Mouse (Mus musculus): ENCODE results near the gene Ccno. TPM values are rescaled to one million over a fixed set of nuclear protein-coding genes. Genes with fewer than 3 reads are reported as not detected.

Gene Ccno
- polyA plus RNA-seq (2015; fragmentation: Nextera tagmentation; extraction: Ambion mirVana), result 0.13 and 0.32 TPM in 2 replicates

DNA sequence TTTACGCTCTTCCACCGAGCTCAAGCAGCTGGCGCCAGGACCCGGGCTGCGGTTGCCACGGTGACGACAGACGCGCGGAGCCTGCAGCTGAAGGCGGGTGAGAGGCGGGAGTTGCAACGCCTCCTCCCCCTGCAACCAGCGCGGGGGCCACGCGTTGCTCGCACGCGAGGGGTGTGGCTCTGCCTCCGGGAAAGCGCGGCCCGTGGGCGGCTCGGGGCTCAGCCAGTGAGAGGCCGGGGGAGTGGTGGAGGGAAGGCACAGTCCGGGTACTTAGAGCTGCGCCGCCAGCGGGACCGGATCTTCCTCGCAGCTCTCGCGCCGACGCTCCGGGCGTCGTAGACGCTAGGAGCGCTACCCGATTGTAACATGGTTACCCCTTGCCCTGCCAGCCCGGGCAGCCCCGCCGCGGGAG is at the start of gene Ccno:
Gene Ccno, plus strand, starts transcription at position 271 of the 412 bp plus-strand sequence.
- peak; percentile 99 for ATAC-seq
- no peaks in the 10 kb centered on the region for H3K36me3 ChIP-seq (ENCODE audit: control insufficient read depth, insufficient read depth, low read length)
- H3K27me3 ChIP-seq (replicated peaks; ENCODE audit: control insufficient read depth, insufficient read depth, low read length), result peaks cover 62% of the 10 kb centered on the region
- H3K4me1 ChIP-seq (ENCODE audit: control insufficient read depth, insufficient read depth, low read length), result peaks cover 21% of the 10 kb centered on the region
- no peak within 1 kb of the TSS for H3K27ac ChIP-seq (ENCODE audit: low read length)
- peak within 1 kb of the TSS; percentile 62 for H3K4me3 ChIP-seq (ENCODE audit: low read length)
- peak within 1 kb of the TSS; percentile 65 for H3K9ac ChIP-seq (ENCODE audit: low read depth, low read length)
- WGBS, result under 1% methylated on average over 47 of the region's 47 CpGs
- no peaks in the 10 kb centered on the region for H3K9me3 ChIP-seq (ENCODE audit: control insufficient read depth, low read length)
- peak within 1 kb of the TSS; percentile 100 for H3K4me2 ChIP-seq (ENCODE audit: low read depth, low read length)

DNA sequence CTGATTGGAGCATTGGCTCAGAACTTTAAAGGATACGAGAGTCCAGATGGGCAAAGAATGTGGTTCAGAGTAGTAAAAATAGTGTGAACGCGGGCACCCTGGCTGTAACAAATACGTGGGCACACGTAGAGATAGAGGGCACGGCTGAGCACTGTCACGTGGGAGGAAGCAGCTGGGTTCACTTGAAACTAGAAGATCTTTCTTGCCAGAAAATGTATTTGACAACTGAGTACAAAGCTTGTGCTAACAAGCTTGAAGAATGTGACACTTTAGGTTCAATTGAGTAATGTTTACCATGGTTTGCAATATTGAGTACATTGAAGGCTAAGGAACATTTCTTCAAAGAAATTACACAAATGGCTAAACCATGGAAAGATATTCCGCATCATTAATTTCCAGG is 49.5 kb upstream of the Ccno start:
- no peak overlapping the region for H3K4me2 ChIP-seq (ENCODE audit: low read depth, low read length)
- no peak overlapping the region for H3K9ac ChIP-seq (ENCODE audit: low read depth, low read length)
- peaks cover 8% of the 10 kb centered on the region for H3K36me3 ChIP-seq (ENCODE audit: control insufficient read depth, insufficient read depth, low read length)
- H3K9me3 ChIP-seq (ENCODE audit: control insufficient read depth, low read length), result no peaks in the 10 kb centered on the region
- 93% methylated on average over 8 of the region's 8 CpGs for WGBS
- H3K27me3 ChIP-seq (replicated peaks; ENCODE audit: control insufficient read depth, insufficient read depth, low read length), result no peaks in the 10 kb centered on the region
- no peaks in the 10 kb centered on the region for H3K4me1 ChIP-seq (ENCODE audit: control insufficient read depth, insufficient read depth, low read length)
- H3K4me3 ChIP-seq (ENCODE audit: low read length), result no peak overlapping the region
- ATAC-seq, result no peak
- H3K27ac ChIP-seq (ENCODE audit: low read length), result no peak overlapping the region

DNA sequence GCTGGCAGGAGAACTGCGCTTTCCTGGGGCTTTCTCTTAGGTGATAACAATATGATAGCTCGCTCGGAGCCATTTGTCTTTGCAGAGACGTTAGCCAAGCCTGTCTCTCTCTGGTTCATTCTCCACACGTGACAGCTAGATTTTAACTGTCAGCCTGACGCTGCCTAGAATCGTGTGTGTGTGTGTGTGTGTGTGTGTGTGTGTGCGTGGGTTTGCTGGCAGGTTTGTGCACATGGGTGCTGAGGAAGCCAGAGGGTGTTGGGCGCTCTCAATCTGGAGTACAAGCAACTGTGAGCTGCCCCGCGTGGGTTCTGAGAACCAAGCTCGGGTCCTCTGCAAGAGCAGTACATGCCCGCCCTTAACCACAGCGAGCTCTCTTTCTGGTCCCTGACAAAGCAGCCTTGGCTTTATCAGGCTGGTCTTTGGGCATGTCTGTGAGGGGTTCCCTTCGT is 45.7 kb upstream of the Ccno start:
- ATAC-seq, result no peak
- no peak overlapping the region for H3K9ac ChIP-seq (ENCODE audit: low read depth, low read length)
- H3K9me3 ChIP-seq (ENCODE audit: control insufficient read depth, low read length), result no peaks in the 10 kb centered on the region
- no peaks in the 10 kb centered on the region for H3K27me3 ChIP-seq (replicated peaks; ENCODE audit: control insufficient read depth, insufficient read depth, low read length)
- no peaks in the 10 kb centered on the region for H3K4me1 ChIP-seq (ENCODE audit: control insufficient read depth, insufficient read depth, low read length)
- 58% methylated on average over 15 of the region's 15 CpGs for WGBS
- no peak overlapping the region for H3K4me2 ChIP-seq (ENCODE audit: low read depth, low read length)
- no peak overlapping the region for H3K4me3 ChIP-seq (ENCODE audit: low read length)
- H3K36me3 ChIP-seq (ENCODE audit: control insufficient read depth, insufficient read depth, low read length), result peaks cover 10% of the 10 kb centered on the region
- H3K27ac ChIP-seq (ENCODE audit: low read length), result no peak overlapping the region

DNA sequence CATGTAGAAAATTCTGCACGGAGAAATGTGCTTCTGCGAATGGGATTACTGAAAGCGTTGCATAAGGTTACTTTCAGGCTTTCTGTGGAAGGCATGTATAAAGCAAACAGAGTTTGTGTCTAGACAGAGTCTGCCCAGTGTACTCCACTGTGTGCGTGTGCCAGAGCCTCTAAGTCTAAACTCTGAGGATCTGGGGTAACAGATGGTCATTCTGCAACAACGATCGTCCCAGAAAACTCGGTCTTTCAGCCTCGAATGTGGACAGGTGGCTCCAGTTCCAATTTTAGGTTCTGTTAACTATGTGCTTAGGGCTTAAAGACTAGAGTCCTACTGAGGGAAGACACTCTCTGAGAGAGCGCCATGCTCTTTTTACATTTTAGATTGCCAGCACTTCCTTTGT is 42.3 kb upstream of the Ccno start:
- H3K36me3 ChIP-seq (ENCODE audit: control insufficient read depth, insufficient read depth, low read length), result peaks cover 11% of the 10 kb centered on the region
- H3K27me3 ChIP-seq (replicated peaks; ENCODE audit: control insufficient read depth, insufficient read depth, low read length), result no peaks in the 10 kb centered on the region
- H3K27ac ChIP-seq (ENCODE audit: low read length), result no peak overlapping the region
- H3K9ac ChIP-seq (ENCODE audit: low read depth, low read length), result no peak overlapping the region
- no peaks in the 10 kb centered on the region for H3K9me3 ChIP-seq (ENCODE audit: control insufficient read depth, low read length)
- H3K4me2 ChIP-seq (ENCODE audit: low read depth, low read length), result no peak overlapping the region
- H3K4me3 ChIP-seq (ENCODE audit: low read length), result no peak overlapping the region
- WGBS, result 94% methylated on average over 9 of the region's 9 CpGs
- ATAC-seq, result no peak
- no peaks in the 10 kb centered on the region for H3K4me1 ChIP-seq (ENCODE audit: control insufficient read depth, insufficient read depth, low read length)

DNA sequence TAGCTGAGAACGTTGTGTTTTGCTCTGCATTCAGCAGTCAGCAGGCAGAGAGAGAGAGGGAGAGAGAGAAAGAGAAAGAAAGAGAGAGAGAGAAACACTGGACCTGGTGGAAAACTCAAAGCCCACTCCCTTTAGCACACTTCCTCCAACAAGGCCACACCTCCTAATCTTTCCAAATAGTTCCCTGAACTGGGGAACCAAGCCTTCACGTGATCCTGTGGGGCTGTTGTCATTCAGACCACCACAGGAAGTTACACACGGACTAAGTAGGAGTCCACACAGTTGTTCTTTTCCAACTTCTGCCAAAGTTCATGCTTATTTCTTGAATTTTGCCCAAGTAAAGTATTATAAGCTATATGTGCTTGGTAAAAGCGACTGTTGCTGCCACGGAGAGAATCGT is 41.7 kb upstream of the Ccno start:
- H3K4me2 ChIP-seq (ENCODE audit: low read depth, low read length), result no peak overlapping the region
- WGBS, result 85% methylated on average over 6 of the region's 6 CpGs
- no peaks in the 10 kb centered on the region for H3K9me3 ChIP-seq (ENCODE audit: control insufficient read depth, low read length)
- no peak for ATAC-seq
- H3K27ac ChIP-seq (ENCODE audit: low read length), result no peak overlapping the region
- no peak overlapping the region for H3K4me3 ChIP-seq (ENCODE audit: low read length)
- H3K4me1 ChIP-seq (ENCODE audit: control insufficient read depth, insufficient read depth, low read length), result no peaks in the 10 kb centered on the region
- H3K36me3 ChIP-seq (ENCODE audit: control insufficient read depth, insufficient read depth, low read length), result peaks cover 13% of the 10 kb centered on the region
- no peaks in the 10 kb centered on the region for H3K27me3 ChIP-seq (replicated peaks; ENCODE audit: control insufficient read depth, insufficient read depth, low read length)
- no peak overlapping the region for H3K9ac ChIP-seq (ENCODE audit: low read depth, low read length)

DNA sequence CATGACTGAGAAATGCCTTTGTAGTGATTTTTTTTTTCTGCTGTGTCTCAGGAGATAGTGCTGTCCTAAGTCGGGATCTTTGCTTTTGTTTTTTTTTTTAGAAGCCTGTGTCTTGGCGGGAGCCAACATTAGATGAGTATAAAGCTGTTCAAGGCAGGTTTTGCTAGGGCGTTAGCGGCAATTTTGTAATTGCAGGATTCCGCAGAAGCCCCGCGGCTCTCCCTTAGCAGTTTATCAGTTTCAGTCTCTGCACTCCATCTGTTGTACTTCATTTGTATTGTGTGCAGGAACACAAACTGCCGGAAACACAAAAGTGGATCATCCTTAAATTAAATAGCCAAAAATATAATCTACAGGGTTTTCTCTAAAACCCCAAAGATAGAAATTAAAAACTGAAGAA is 33.5 kb upstream of the Ccno start:
- no peaks in the 10 kb centered on the region for H3K9me3 ChIP-seq (ENCODE audit: control insufficient read depth, low read length)
- H3K36me3 ChIP-seq (ENCODE audit: control insufficient read depth, insufficient read depth, low read length), result peaks cover 7% of the 10 kb centered on the region
- no peak for ATAC-seq
- no peak overlapping the region for H3K27ac ChIP-seq (ENCODE audit: low read length)
- H3K4me2 ChIP-seq (ENCODE audit: low read depth, low read length), result no peak overlapping the region
- no peak overlapping the region for H3K9ac ChIP-seq (ENCODE audit: low read depth, low read length)
- 91% methylated on average over 8 of the region's 8 CpGs for WGBS
- no peaks in the 10 kb centered on the region for H3K4me1 ChIP-seq (ENCODE audit: control insufficient read depth, insufficient read depth, low read length)
- H3K4me3 ChIP-seq (ENCODE audit: low read length), result no peak overlapping the region
- H3K27me3 ChIP-seq (replicated peaks; ENCODE audit: control insufficient read depth, insufficient read depth, low read length), result no peaks in the 10 kb centered on the region

DNA sequence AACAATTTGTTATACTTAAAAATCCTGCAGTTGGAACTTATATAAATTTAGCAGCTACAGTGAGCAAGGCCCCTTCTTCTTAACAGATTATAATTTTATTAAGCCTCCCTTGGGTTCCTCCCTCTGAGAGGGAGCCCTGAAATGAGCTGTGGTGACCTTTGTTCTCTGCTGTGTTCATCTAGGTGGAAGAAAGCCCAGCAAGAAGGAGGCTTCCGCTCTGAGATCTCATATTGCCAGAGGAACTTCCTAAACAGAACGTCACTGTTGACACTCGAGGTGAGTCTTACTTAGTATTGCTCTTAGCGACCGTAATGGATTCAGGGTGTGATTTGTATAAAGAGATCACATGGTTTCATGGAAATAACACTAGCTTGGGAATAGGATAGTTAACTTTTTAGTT is 24.5 kb upstream of the Ccno start:
- no peak overlapping the region for H3K4me3 ChIP-seq (ENCODE audit: low read length)

DNA sequence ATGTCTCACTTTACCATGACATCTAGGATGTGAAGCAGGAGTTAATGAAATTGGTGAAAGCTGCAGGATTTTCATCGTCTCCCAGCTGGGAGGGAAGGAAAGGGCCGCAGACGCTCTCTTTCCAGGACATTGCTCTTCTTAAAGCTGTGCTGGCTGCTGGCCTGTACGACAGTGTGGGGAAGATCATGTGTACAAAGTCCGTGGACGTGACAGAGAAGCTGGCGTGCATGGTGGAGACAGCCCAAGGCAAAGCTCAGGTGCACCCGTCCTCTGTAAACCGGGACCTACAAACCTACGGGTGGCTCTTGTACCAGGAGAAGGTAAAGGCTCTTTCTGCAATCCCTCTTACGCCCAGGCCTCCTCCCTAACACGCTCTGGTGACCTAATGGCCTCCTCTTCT is 23.2 kb upstream of the Ccno start:
- no peak overlapping the region for H3K27ac ChIP-seq (ENCODE audit: low read length)
- H3K4me3 ChIP-seq (ENCODE audit: low read length), result no peak overlapping the region
- ATAC-seq, result no peak
- H3K27me3 ChIP-seq (replicated peaks; ENCODE audit: control insufficient read depth, insufficient read depth, low read length), result no peaks in the 10 kb centered on the region
- H3K4me2 ChIP-seq (ENCODE audit: low read depth, low read length), result no peak overlapping the region
- WGBS, result 95% methylated on average over 12 of the region's 12 CpGs
- no peaks in the 10 kb centered on the region for H3K36me3 ChIP-seq (ENCODE audit: control insufficient read depth, insufficient read depth, low read length)
- H3K4me1 ChIP-seq (ENCODE audit: control insufficient read depth, insufficient read depth, low read length), result no peaks in the 10 kb centered on the region
- H3K9ac ChIP-seq (ENCODE audit: low read depth, low read length), result no peak overlapping the region
- H3K9me3 ChIP-seq (ENCODE audit: control insufficient read depth, low read length), result no peaks in the 10 kb centered on the region

More for the DNA sequence above, 24.5 kb upstream of the Ccno start:
- Histone ChIP-seq H3K27me3 (replicated peaks; ENCODE audit: control insufficient read depth, insufficient read depth, low read length) (no peaks in the 10 kb centered on the region), H3K27ac (ENCODE audit: low read length) (no peak overlapping the region), H3K9me3 (ENCODE audit: control insufficient read depth, low read length) (no peaks in the 10 kb centered on the region), H3K4me1 (ENCODE audit: control insufficient read depth, insufficient read depth, low read length) (no peaks in the 10 kb centered on the region), H3K4me2 (ENCODE audit: low read depth, low read length) (no peak overlapping the region), H3K9ac (ENCODE audit: low read depth, low read length) (no peak overlapping the region), H3K36me3 (ENCODE audit: control insufficient read depth, insufficient read depth, low read length) (no peaks in the 10 kb centered on the region)
- no peak for ATAC-seq
- 69% methylated on average over 5 of the region's 5 CpGs for WGBS

DNA sequence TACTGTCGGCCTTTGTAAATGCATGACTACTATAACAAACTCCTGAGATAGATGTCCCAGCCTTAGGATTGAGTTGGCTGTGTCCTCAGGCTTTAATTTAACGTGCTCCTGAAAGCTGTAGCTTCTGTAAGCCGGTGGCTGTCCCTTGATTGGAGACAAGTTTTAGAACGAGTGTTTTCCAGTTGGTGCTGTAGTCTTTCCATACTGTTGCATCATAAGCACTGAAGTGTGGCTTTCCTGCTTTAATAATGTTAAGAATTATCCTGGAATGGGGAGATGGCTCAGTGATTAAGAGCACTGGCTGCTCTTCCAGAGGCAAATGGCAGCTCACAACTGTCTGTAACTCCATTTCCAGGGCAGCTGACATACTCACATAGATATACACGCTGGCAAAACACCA is 20.3 kb upstream of the Ccno start:
- Histone ChIP-seq H3K27me3 (replicated peaks; ENCODE audit: control insufficient read depth, insufficient read depth, low read length) (no peaks in the 10 kb centered on the region), H3K9ac (ENCODE audit: low read depth, low read length) (no peak overlapping the region), H3K4me1 (ENCODE audit: control insufficient read depth, insufficient read depth, low read length) (no peaks in the 10 kb centered on the region), H3K4me3 (ENCODE audit: low read length) (no peak overlapping the region), H3K27ac (ENCODE audit: low read length) (no peak overlapping the region), H3K4me2 (ENCODE audit: low read depth, low read length) (no peak overlapping the region), H3K36me3 (ENCODE audit: control insufficient read depth, insufficient read depth, low read length) (no peaks in the 10 kb centered on the region), H3K9me3 (ENCODE audit: control insufficient read depth, low read length) (no peaks in the 10 kb centered on the region)
- no peak for ATAC-seq
- 94% methylated on average over 5 of the region's 5 CpGs for WGBS

DNA sequence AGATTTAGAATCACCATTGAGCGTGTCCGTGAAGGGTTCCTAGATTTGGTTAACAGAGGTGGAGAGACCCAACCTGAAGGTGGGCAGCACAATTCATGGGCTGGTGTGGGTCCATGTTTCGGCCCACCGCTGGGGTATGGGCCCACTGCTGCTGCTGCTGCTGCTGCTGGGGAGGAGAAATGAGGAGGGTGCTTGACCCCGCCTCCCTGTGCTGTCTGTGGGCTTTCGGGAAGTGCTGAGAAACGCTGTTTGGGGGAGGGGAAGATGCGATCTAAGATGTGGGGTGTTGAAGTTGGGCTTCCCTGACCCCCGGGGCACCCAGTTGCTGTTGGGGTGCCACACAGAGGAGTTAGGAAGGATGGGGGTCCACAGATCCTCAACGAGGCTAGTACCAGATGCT is 10.9 kb upstream of the Ccno start:
- Histone ChIP-seq H3K4me3 (ENCODE audit: low read length) (no peak overlapping the region), H3K4me2 (ENCODE audit: low read depth, low read length) (peak overlapping the region; percentile 40; the same call in 1 of the 2 replicates), H3K9ac (ENCODE audit: low read depth, low read length) (no peak overlapping the region), H3K27me3 (replicated peaks; ENCODE audit: control insufficient read depth, insufficient read depth, low read length) (peaks cover 8% of the 10 kb centered on the region), H3K4me1 (ENCODE audit: control insufficient read depth, insufficient read depth, low read length) (no peaks in the 10 kb centered on the region), H3K9me3 (ENCODE audit: control insufficient read depth, low read length) (no peaks in the 10 kb centered on the region), H3K27ac (ENCODE audit: low read length) (no peak overlapping the region), H3K36me3 (ENCODE audit: control insufficient read depth, insufficient read depth, low read length) (no peaks in the 10 kb centered on the region)
- WGBS, result 43% methylated on average over 10 of the region's 10 CpGs
- ATAC-seq, result no peak
